Mouse (Mus musculus): ENCODE measurements around the gene Cbfa2t2. TPM values are rescaled to one million over a fixed set of nuclear protein-coding genes. Genes with fewer than 3 reads are reported as not detected.

The Cbfa2t2 gene
- 36.3 TPM for total RNA-seq (2023)

GRCm38 (mm10) chr2:154436458-154437190, at the start of gene Cbfa2t2:
Gene Cbfa2t2 (plus strand): TSS chr2:154436481.

DNA sequence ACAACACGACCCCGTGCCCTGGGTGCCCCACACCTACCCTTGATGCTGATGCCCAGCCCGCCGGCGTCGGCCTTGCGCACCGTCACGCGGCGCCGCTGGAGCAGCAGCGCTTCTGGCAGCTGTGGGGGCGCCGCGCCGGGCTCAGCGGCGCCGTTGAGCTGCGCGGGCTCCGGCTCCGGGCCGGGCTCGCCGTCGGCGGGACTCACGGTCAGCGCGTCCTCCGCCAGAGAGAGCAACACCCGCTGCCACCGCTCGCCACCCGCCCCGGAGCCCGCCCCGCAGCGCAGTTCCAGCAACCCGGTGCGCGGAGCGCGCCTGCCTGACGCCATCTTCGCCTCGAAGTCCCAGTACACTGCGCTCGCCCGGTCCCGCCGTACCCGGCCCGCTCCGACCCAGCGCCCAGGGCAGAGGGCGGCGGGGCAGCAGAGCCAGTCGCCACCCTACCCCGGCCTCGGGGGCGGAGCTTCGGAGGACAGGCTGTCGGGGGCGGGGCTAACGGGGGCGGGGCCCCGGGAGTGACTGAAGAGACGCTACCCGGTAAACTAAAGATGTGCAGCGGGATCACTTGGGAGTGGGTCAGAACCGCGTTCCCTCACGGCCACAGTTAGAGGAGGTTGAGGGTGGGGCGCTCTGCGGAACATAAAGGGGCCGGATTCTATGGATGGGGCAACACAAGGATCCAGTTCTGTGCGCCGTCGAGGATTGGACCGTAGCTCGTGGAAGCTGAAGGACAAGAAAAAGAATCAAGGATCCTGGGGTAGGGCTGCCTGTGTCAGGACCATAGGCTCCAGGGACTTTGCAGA, 28.4 kb upstream of the Cbfa2t2 start, which contains the start of gene Snta1:
Snta1 (minus strand) TSS at position 457 of the 803 bp plus-strand sequence.

GRCm38 (mm10) chr2:154546711-154547110, 110.4 kb downstream of the Cbfa2t2 start, which contains the start of gene 1700003F12Rik:
Gene 1700003F12Rik (plus strand): TSS chr2:154547085.

DNA sequence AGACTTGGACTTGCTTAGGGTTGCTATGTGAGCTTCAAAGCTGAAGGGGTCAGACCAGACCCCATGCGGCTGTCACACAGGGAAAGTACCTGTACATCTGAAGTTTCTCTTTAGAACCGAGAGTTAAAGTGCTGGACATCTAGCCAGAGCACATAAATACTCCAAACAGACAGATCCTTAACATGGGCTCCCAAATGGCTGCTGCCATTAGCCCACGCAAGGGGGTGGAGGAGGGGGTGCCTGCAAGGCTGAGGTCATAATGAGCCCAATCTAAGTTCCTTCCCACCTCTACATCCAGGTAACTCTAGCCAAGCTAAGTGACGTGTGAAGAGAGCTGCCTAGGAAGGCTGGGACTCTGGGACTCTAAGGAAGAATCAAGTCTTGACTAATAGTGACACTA, 115.2 kb downstream of the Cbfa2t2 start, which contains the start of gene Actl10:
Actl10 (plus strand) TSS at position 301 of the 400 bp plus-strand sequence.

GRCm38 (mm10) chr2:154558264-154559039, 122.2 kb downstream of the Cbfa2t2 start, which contains the start of gene Necab3:
Gene Necab3 (minus strand): TSS chr2:154558890.

DNA sequence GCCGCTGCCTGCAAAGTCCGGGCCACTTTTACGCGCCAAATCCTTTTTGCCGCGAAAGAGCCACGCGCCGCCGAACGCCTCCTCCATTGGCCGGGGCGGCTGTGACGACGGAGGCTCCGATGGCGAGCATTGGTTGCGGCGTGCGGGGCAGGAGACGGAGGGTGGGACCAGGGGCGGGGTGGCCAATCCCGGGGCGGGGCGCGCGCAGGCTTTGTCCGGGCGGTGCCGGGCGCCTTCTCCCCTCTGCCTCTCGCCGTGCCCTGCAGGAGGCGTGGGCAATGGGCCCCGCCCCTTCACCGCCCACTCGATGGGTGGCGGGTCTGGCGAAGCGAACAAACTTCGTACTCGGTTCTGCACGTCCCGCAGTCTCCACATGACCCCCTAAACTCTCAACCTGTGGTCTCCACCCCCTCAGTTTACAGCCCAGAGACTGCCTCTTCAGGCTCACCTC, 133.6 kb downstream of the Cbfa2t2 start, which contains the start of gene E2f1:
E2f1 (minus strand) TSS at position 57 of the 451 bp plus-strand sequence.

Other genes with a start within 250 kb of the Cbfa2t2 start
- not detected for gene Bpifb1, start 245.7 kb upstream of the Cbfa2t2 start, total RNA-seq (2023)
- gene Bpifb5, start 212.7 kb upstream of the Cbfa2t2 start, total RNA-seq (2023), result not detected
- gene Bpifb9a, start 178.6 kb upstream of the Cbfa2t2 start, total RNA-seq (2023), result not detected
- gene Bpifb9b, start 129.3 kb upstream of the Cbfa2t2 start, total RNA-seq (2023), result not detected
- 15.8 TPM for gene Cdk5rap1, start 63.5 kb upstream of the Cbfa2t2 start, total RNA-seq (2023)
- gene Snta1, start 28.4 kb upstream of the Cbfa2t2 start, total RNA-seq (2023), result 0.68 TPM
- gene 1700003F12Rik, start 110.6 kb downstream of the Cbfa2t2 start, total RNA-seq (2023), result 0.89 TPM
- gene Actl10, start 115.3 kb downstream of the Cbfa2t2 start, total RNA-seq (2023), result 1.2 TPM
- 0.95 TPM for gene Necab3, start 122.4 kb downstream of the Cbfa2t2 start, total RNA-seq (2023)
- gene E2f1, start 133.4 kb downstream of the Cbfa2t2 start, total RNA-seq (2023), result 1.5 TPM
- gene Pxmp4, start 167.2 kb downstream of the Cbfa2t2 start, total RNA-seq (2023), result 9.5 TPM
- gene Zfp341, start 176.8 kb downstream of the Cbfa2t2 start, total RNA-seq (2023), result 6.6 TPM
- gene 4930519P11Rik, start 177.0 kb downstream of the Cbfa2t2 start, total RNA-seq (2023), result not detected
- gene Chmp4b, start 215.2 kb downstream of the Cbfa2t2 start, total RNA-seq (2023), result 169 TPM

Measured in CD4-positive naive resting alpha-beta T cell, adult 57 days (primary cell).